Mouse (Mus musculus): ENCODE measurements around the gene Scn4a. TPM values are rescaled to one million over a fixed set of nuclear protein-coding genes. Genes with fewer than 3 reads are reported as not detected.

Gene Scn4a
- polyA plus RNA-seq, 1 experiment: 0.16 TPM

GRCm38 (mm10) chr11:106271131-106271793, 81.8 kb downstream of the Scn4a start:
- Histone ChIP-seq H3K27ac (ENCODE audit: insufficient read depth, low read length) (peak overlapping the region; percentile 81), H3K4me1 (ENCODE audit: control insufficient read depth, insufficient read depth, low read length) (peaks cover 19% of the 10 kb centered on the region; the same call in 1 of the 2 replicates), H3K4me3 (replicated peaks; ENCODE audit: insufficient read depth, low read depth, low read length) (peak overlapping the region; percentile 72), H3K27me3 (ENCODE audit: control insufficient read depth, insufficient read depth, low read length) (no peaks in the 10 kb centered on the region)
- peak; percentile 64 to 77 for DNase-seq
- WGBS: 3% methylated on average over 5 of the region's 5 CpGs
- TF ChIP-seq POLR2A (IDR thresholded peaks at IDR 0.05; ENCODE audit: borderline replicate concordance, insufficient read depth, low read length): no peak; the same call in 1 of the 2 replicates
- TF ChIP-seq CTCF (IDR thresholded peaks at IDR 0.05; ENCODE audit: borderline replicate concordance, insufficient read depth, low read depth, low read length): peak; percentile 41; the same call in 1 of the 2 replicates

DNA sequence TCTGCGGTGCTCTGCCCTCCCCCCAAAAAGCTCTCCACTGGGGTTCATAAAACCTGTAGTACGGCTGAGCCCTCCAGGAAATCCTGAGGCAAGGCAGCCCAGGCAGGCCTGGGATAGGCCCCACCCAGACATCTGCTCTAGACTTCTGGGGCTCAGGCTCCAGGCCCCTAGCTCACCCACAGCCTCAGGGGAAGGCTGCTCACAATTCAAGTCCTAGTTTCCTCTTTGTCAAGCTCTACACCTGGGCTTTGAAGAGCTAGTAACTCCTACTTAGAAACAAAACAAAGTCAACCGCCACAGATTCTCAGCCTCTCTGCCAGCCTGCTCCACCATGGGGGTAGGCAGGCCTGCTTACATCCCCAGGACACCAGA, 84.0 kb downstream of the Scn4a start:
- 6% methylated on average over 3 of the region's 3 CpGs for WGBS
- H3K27ac ChIP-seq (ENCODE audit: insufficient read depth, low read length): peak overlapping the region; percentile 86
- peak overlapping the region; percentile 35 for H3K4me3 ChIP-seq (replicated peaks; ENCODE audit: insufficient read depth, low read depth, low read length)
- H3K4me1 ChIP-seq (ENCODE audit: control insufficient read depth, insufficient read depth, low read length): peaks cover 37% of the 10 kb centered on the region
- TF ChIP-seq POLR2A (IDR thresholded peaks at IDR 0.05; ENCODE audit: borderline replicate concordance, insufficient read depth, low read length) (no peak), CTCF (IDR thresholded peaks at IDR 0.05; ENCODE audit: borderline replicate concordance, insufficient read depth, low read depth, low read length) (no peak)
- H3K27me3 ChIP-seq (ENCODE audit: control insufficient read depth, insufficient read depth, low read length): no peaks in the 10 kb centered on the region
- peak; percentile 70 to 75 for DNase-seq

Other genes with a start within 250 kb of the Scn4a start
- gene Gm10840, start 192.4 kb downstream of the Scn4a start, polyA plus RNA-seq (2012; rRNA removed): not detected in 2 replicates
- 36.1 and 41.1 TPM in 2 replicates for gene Limd2, start 192.4 kb downstream of the Scn4a start, polyA plus RNA-seq (2012; rRNA removed)
- gene Strada, start 151.1 kb downstream of the Scn4a start, polyA plus RNA-seq (2012; rRNA removed): 58.2 and 65.4 TPM in 2 replicates
- 82.4 and 88.8 TPM in 2 replicates for gene Ccdc47, start 136.9 kb downstream of the Scn4a start, polyA plus RNA-seq (2012; rRNA removed)
- gene Ddx42, start 136.4 kb downstream of the Scn4a start, polyA plus RNA-seq (2012; rRNA removed): 45.4 and 45.6 TPM in 2 replicates
- 21.3 and 22.8 TPM in 2 replicates for gene Ftsj3, start 97.2 kb downstream of the Scn4a start, polyA plus RNA-seq (2012; rRNA removed)
- 307 and 343 TPM in 2 replicates for gene Psmc5, start 97.1 kb downstream of the Scn4a start, polyA plus RNA-seq (2012; rRNA removed)
- 114 and 144 TPM in 2 replicates for gene Smarcd2, start 80.3 kb downstream of the Scn4a start, polyA plus RNA-seq (2012; rRNA removed)
- gene Tcam1, start 76.6 kb downstream of the Scn4a start, polyA plus RNA-seq (2012; rRNA removed): 0.36 and 0.43 TPM in 2 replicates
- gene Gh, start 51.4 kb downstream of the Scn4a start, polyA plus RNA-seq (2012; rRNA removed): not detected in 2 replicates
- gene Cd79b, start 38.5 kb downstream of the Scn4a start, polyA plus RNA-seq (2012; rRNA removed): 0.38 and 0.70 TPM in 2 replicates
- 0.87 and 0.89 TPM in 2 replicates for gene Prr29, start 12.2 kb upstream of the Scn4a start, polyA plus RNA-seq (2012; rRNA removed)
- 6.8 and 7.0 TPM in 2 replicates for gene Icam2, start 34.8 kb upstream of the Scn4a start, polyA plus RNA-seq (2012; rRNA removed)
- gene Ern1, start 134.6 kb upstream of the Scn4a start, polyA plus RNA-seq (2012; rRNA removed): 7.6 and 8.6 TPM in 2 replicates

Measured in cerebellum, adult 2 months (tissue).